In genomic region chr5:147493205-147493604, GRCm38 (mm10) we compare ENCODE assay signal across 18 mouse cellular contexts.
A peak's percentile ranks its signal among the peaks of the same experiment; 100 is the strongest.
DNase-seq lines count a peak whose midpoint lies in the region; ATAC-seq and TF ChIP-seq lines count a peak whose summit lies in the region.
"Had no signal": no experiment of that assay in that cellular context is flagged by ENCODE, and none has a peak within 500 bp of the region (broad histone marks: within the 10 kb centered on the region; RNA-seq: fewer than 3 reads in every experiment).

No protein-coding gene starts in this region.

- H3K4me2 ChIP-seq in CH12.LX (ENCODE audit: insufficient read depth, low read depth, poor library complexity, severe bottlenecking), result no peak overlapping the region
- H3K4me2 ChIP-seq in liver, embryonic 14.5 days (ENCODE audit: low read depth), result peak overlapping the region; percentile 17; the same call in 1 of the 2 replicates
- no peak overlapping the region for H3K4me2 ChIP-seq in midbrain, embryonic 14.5 days (ENCODE audit: low read length)
- H3K4me2 ChIP-seq: forebrain, embryonic 13.5 days; heart, embryonic 12.5 days; midbrain, embryonic 15.5 days had no signal

- TF ChIP-seq POLR2A in CH12.LX (IDR thresholded peaks at IDR 0.05; ENCODE audit: low read depth, low read length), result no peak

- intact Hi-C loops in left cerebral cortex, postnatal 14 days (cut with DNase I), result no loop called here

- no peak for TF ChIP-seq RAD21 in CH12.LX (IDR thresholded peaks at IDR 0.05; ENCODE audit: low read depth, low read length)

- no peak overlapping the region for H3K9ac ChIP-seq in CH12.LX (ENCODE audit: insufficient read depth, low read depth)
- no peak overlapping the region for H3K9ac ChIP-seq in liver, embryonic 14.5 days (replicated peaks)
- H3K9ac ChIP-seq in midbrain, embryonic 14.5 days (replicated peaks; ENCODE audit: low read length), result no peak overlapping the region
- H3K9ac ChIP-seq: forebrain, embryonic 13.5 days; heart, embryonic 12.5 days; midbrain, embryonic 15.5 days had no signal

- peak; percentile 39 for DNase-seq in CH12.LX (ENCODE audit: extremely low read depth)
- DNase-seq in MEL-GATA-1-ER (ENCODE audit: extremely low read depth, low read depth), result peak; percentile 34
- DNase-seq in c-Kit-positive CD71-negative TER-119-negative erythroid progenitor cells, embryonic 14.5 days (ENCODE audit: low read depth), result peak; percentile 24
- DNase-seq in liver, embryonic 14.5 days (ENCODE audit: low read depth in 3 of 3, low spot score in 3 of 3), result no peak
- DNase-seq in left cerebral cortex, postnatal 14 days (ENCODE audit: low spot score in 2 of 2), result no peak
- DNase-seq in gastrocnemius, adult 18-20 months (ENCODE audit: low spot score), result no peak
- DNase-seq in midbrain, embryonic 14.5 days, result no peak
- DNase-seq in thymus, postnatal 36 days, result no peak
- DNase-seq: adrenal gland, postnatal 14 days; cerebellum, adult 9-10 months; heart, postnatal 4 days; kidney, adult 9 months; left cerebral cortex, postnatal 4 days; lung, adult 2 months; lung, postnatal 4 days had no signal

- no peak for TF ChIP-seq EP300 in CH12.LX (IDR thresholded peaks at IDR 0.05; ENCODE audit: low read length)
- TF ChIP-seq EP300 in liver, embryonic 14.5 days (IDR thresholded peaks at IDR 0.05; ENCODE audit: low read depth), result no peak

- TF ChIP-seq CTCF in CH12.LX (conservative IDR thresholded peaks at IDR 0.05 in 1 of 2, IDR thresholded peaks at IDR 0.05 in 1 of 2; ENCODE audit: low read depth in 2 of 2, low read length in 2 of 2), result no peak
- TF ChIP-seq CTCF in liver, embryonic 14.5 days (IDR thresholded peaks at IDR 0.05; ENCODE audit: low read depth), result no peak

- no peak overlapping the region for H3K4me3 ChIP-seq in CH12.LX (replicated peaks in 1 of 3; ENCODE audit: low read depth in 2 of 3, low read length in 2 of 3, poor library complexity in 1 of 3)
- H3K4me3 ChIP-seq in liver, embryonic 14.5 days (ENCODE audit: insufficient read depth in 1 of 2, low read depth in 2 of 2, low read length in 2 of 2), result no peak overlapping the region
- no peak overlapping the region for H3K4me3 ChIP-seq in midbrain, embryonic 14.5 days (replicated peaks; ENCODE audit: low read depth, low read length)
- H3K4me3 ChIP-seq: forebrain, embryonic 13.5 days; heart, embryonic 12.5 days; midbrain, embryonic 15.5 days had no signal

- peaks cover 2% of the 10 kb centered on the region; the same call in 1 of the 2 replicates for H3K79me2 ChIP-seq in CH12.LX (replicated peaks; ENCODE audit: control insufficient read depth, extremely low read depth, insufficient read depth, poor library complexity, severe bottlenecking)

- no peaks in the 10 kb centered on the region for H3K27me3 ChIP-seq in CH12.LX (replicated peaks)
- H3K27me3 ChIP-seq in liver, embryonic 14.5 days (ENCODE audit: control insufficient read depth, insufficient read depth, low read length), result no peaks in the 10 kb centered on the region
- no peaks in the 10 kb centered on the region for H3K27me3 ChIP-seq in midbrain, embryonic 14.5 days (ENCODE audit: control insufficient read depth, insufficient read depth, low read length)
- H3K27me3 ChIP-seq: forebrain, embryonic 13.5 days; heart, embryonic 12.5 days; midbrain, embryonic 15.5 days had no signal

- in situ Hi-C loops in CH12.LX (cut with MboI; ENCODE audit: low pct_ligation_motif_present, low pct_unique_long_range_greater_than_20kb, low sequenced_read_pairs), result no loop called here

- dilution Hi-C loops in CH12.LX (cut with MboI; ENCODE audit: extremely low pct_ligation_motif_present, extremely low pct_unique_long_range_greater_than_20kb, low sequenced_read_pairs), result no loop called here

- H3K36me3 ChIP-seq in CH12.LX (replicated peaks in 1 of 2; ENCODE audit: control insufficient read depth in 1 of 2, insufficient read depth in 1 of 2, low read length in 1 of 2), result peaks cover 22 to 72% of the 10 kb centered on the region in 2 experiments
- peaks cover 6% of the 10 kb centered on the region for H3K36me3 ChIP-seq in liver, embryonic 14.5 days (replicated peaks; ENCODE audit: control insufficient read depth, insufficient read depth, low read depth)
- 0 out of 2 replicates have a peak, but pooled peaks cover 5% of the 10 kb centered on the region for H3K36me3 ChIP-seq in midbrain, embryonic 14.5 days (ENCODE audit: control insufficient read depth, insufficient read depth, low read length)

- H3K4me1 ChIP-seq in CH12.LX (ENCODE audit: control insufficient read depth in 1 of 2, insufficient read depth in 2 of 2), result peaks cover 6 to 52% of the 10 kb centered on the region in 2 experiments
- H3K4me1 ChIP-seq in liver, embryonic 14.5 days (replicated peaks; ENCODE audit: control insufficient read depth in 2 of 2, insufficient read depth in 2 of 2, low read length in 1 of 2), result peaks cover 41 to 44% of the 10 kb centered on the region in 2 experiments
- no peaks in the 10 kb centered on the region for H3K4me1 ChIP-seq in midbrain, embryonic 14.5 days (ENCODE audit: control insufficient read depth, insufficient read depth, low read length)
- H3K4me1 ChIP-seq: midbrain, embryonic 15.5 days had no signal

- no peak overlapping the region for H3K27ac ChIP-seq in CH12.LX (ENCODE audit: insufficient read depth, low read depth)
- peak overlapping the region; percentile 76 for H3K27ac ChIP-seq in liver, embryonic 14.5 days
- H3K27ac ChIP-seq in midbrain, embryonic 14.5 days (replicated peaks; ENCODE audit: low read depth, low read length), result no peak overlapping the region
- H3K27ac ChIP-seq: forebrain, embryonic 13.5 days; midbrain, embryonic 15.5 days had no signal

- 23% methylated on average over 1 of the region's 1 CpGs for WGBS in liver, embryonic 14.5 days (ENCODE audit: insufficient replicate concordance)
- 91% methylated on average over 1 of the region's 1 CpGs for WGBS in midbrain, embryonic 14.5 days

- ATAC-seq in liver, embryonic 14.5 days (ENCODE audit: insufficient read depth), result peak; percentile 49; the same call in 1 of the 2 replicates
- no peak for ATAC-seq in midbrain, embryonic 14.5 days (ENCODE audit: low FRiP score, low TSS enrichment)
- ATAC-seq: forebrain, embryonic 13.5 days; midbrain, embryonic 15.5 days had no signal

- H3K9me3 ChIP-seq in CH12.LX (replicated peaks; ENCODE audit: low read length), result no peaks in the 10 kb centered on the region
- H3K9me3 ChIP-seq in liver, embryonic 14.5 days (ENCODE audit: control insufficient read depth, low read length), result no peaks in the 10 kb centered on the region
- no peaks in the 10 kb centered on the region for H3K9me3 ChIP-seq in midbrain, embryonic 14.5 days (ENCODE audit: control insufficient read depth, low read length)
- H3K9me3 ChIP-seq: forebrain, embryonic 13.5 days; heart, embryonic 12.5 days; midbrain, embryonic 15.5 days had no signal

TF ChIP-seq in CH12.LX, 34 proteins besides CTCF, POLR2A, EP300 and RAD21:
- no peak for TF ChIP-seq MXI1 (IDR thresholded peaks at IDR 0.05; ENCODE audit: low read depth, low read length)
- no peak for TF ChIP-seq TCF12 (IDR thresholded peaks at IDR 0.05; ENCODE audit: low read depth, low read length)
- TF ChIP-seq SMC3 (IDR thresholded peaks at IDR 0.05; ENCODE audit: low read depth, low read length), result no peak
- TF ChIP-seq MEF2A (IDR thresholded peaks at IDR 0.05; ENCODE audit: borderline replicate concordance, low read depth, low read length), result no peak
- no peak for TF ChIP-seq NRF1 (IDR thresholded peaks at IDR 0.05; ENCODE audit: low read depth, low read length)
- TF ChIP-seq MAFK (IDR thresholded peaks at IDR 0.05; ENCODE audit: insufficient replicate concordance, low read length), result no peak
- no peak for TF ChIP-seq USF2 (conservative IDR thresholded peaks at IDR 0.05; ENCODE audit: low read depth, low read length)
- TF ChIP-seq IRF4 (IDR thresholded peaks at IDR 0.05; ENCODE audit: low read depth, low read length), result no peak
- TF ChIP-seq UBTF (IDR thresholded peaks at IDR 0.05; ENCODE audit: low read depth, low read length), result no peak
- TF ChIP-seq MAZ (IDR thresholded peaks at IDR 0.05; ENCODE audit: low read depth, low read length), result no peak
- no peak for TF ChIP-seq TBP (conservative IDR thresholded peaks at IDR 0.05; ENCODE audit: low read depth, low read length)
- no peak for TF ChIP-seq CHD1 (IDR thresholded peaks at IDR 0.05; ENCODE audit: low read depth, low read length)
- TF ChIP-seq GABPA (IDR thresholded peaks at IDR 0.05; ENCODE audit: insufficient replicate concordance, low read depth, low read length), result no peak
- no peak for TF ChIP-seq JUND (conservative IDR thresholded peaks at IDR 0.05; ENCODE audit: low read depth, low read length)
- TF ChIP-seq ZC3H11A (IDR thresholded peaks at IDR 0.05; ENCODE audit: low read depth, low read length), result no peak
- TF ChIP-seq ETS1 (conservative IDR thresholded peaks at IDR 0.05; ENCODE audit: low read depth, low read length), result no peak
- no peak for TF ChIP-seq JUN (IDR thresholded peaks at IDR 0.05; ENCODE audit: insufficient read depth, low read depth, low read length)
- no peak for TF ChIP-seq RCOR1 (conservative IDR thresholded peaks at IDR 0.05; ENCODE audit: low read depth, low read length)
- TF ChIP-seq E2F4 (IDR thresholded peaks at IDR 0.05; ENCODE audit: insufficient replicate concordance, low read depth, low read length), result no peak
TF ChIP-seq in CH12.LX: peak in this region for 0.

Comparison
In these comparisons a context has a peak if more than half of its experiments do, and no peak if none do; other contexts are left out.
1. DNase-seq: peak in CH12.LX (single experiment), MEL-GATA-1-ER (single experiment) and c-Kit-positive CD71-negative TER-119-negative erythroid progenitor cells, embryonic 14.5 days (single experiment); none in liver, embryonic 14.5 days (0 of 3), left cerebral cortex, postnatal 14 days (0 of 2), gastrocnemius, adult 18-20 months (single experiment), midbrain, embryonic 14.5 days (single experiment) and thymus, postnatal 36 days (0 of 2).